Mouse (Mus musculus): ENCODE measurements around the gene Etl4. TPM values are rescaled to one million over a fixed set of nuclear protein-coding genes. Genes with fewer than 3 reads are reported as not detected.

The Etl4 gene
- polyA plus RNA-seq, 1 experiment from 2014 or later, result 76.7 TPM

GRCm38 (mm10) chr2:20516270-20516865 is 606.8 kb downstream of the Etl4 start:
- 93% methylated on average over 8 of the region's 8 CpGs for WGBS
- no peak overlapping the region for H3K27ac ChIP-seq (ENCODE audit: low read length)
- no peak overlapping the region for H3K4me3 ChIP-seq (ENCODE audit: low read depth, low read length)
- no peak overlapping the region for H3K4me2 ChIP-seq (replicated peaks; ENCODE audit: low read depth, low read length)
- no peaks in the 10 kb centered on the region for H3K9me3 ChIP-seq (ENCODE audit: control insufficient read depth, low read depth, low read length)
- ATAC-seq (ENCODE audit: insufficient number of reproducible peaks, insufficient read depth, low FRiP score, low read depth), result no peak
- H3K9ac ChIP-seq (replicated peaks; ENCODE audit: low read depth, low read length), result no peak overlapping the region
- peaks cover 8% of the 10 kb centered on the region; the same call in 1 of the 2 replicates for H3K4me1 ChIP-seq (ENCODE audit: control insufficient read depth, insufficient read depth, low read length)
- H3K27me3 ChIP-seq (ENCODE audit: control insufficient read depth, insufficient read depth, low read length), result no peaks in the 10 kb centered on the region
- H3K36me3 ChIP-seq (ENCODE audit: control insufficient read depth, insufficient read depth, low read length), result no peaks in the 10 kb centered on the region

- Histone ChIP-seq H3K27ac (ENCODE audit: low read length) (no peak overlapping the region), H3K4me1 (ENCODE audit: control insufficient read depth, insufficient read depth, low read length) (peaks cover 14% of the 10 kb centered on the region), H3K9me3 (ENCODE audit: control insufficient read depth, low read depth, low read length) (no peaks in the 10 kb centered on the region), H3K36me3 (ENCODE audit: control insufficient read depth, insufficient read depth, low read length) (no peaks in the 10 kb centered on the region), H3K4me2 (replicated peaks; ENCODE audit: low read depth, low read length) (no peak overlapping the region), H3K4me3 (ENCODE audit: low read depth, low read length) (no peak overlapping the region), H3K27me3 (ENCODE audit: control insufficient read depth, insufficient read depth, low read length) (no peaks in the 10 kb centered on the region), H3K9ac (replicated peaks; ENCODE audit: low read depth, low read length) (no peak overlapping the region)
- 76% methylated on average over 2 of the region's 2 CpGs for WGBS
- no peak for ATAC-seq (ENCODE audit: insufficient number of reproducible peaks, insufficient read depth, low FRiP score, low read depth)
Observed at GRCm38 (mm10) chr2:20517853-20518252, 608.3 kb downstream of the Etl4 start.

GRCm38 (mm10) chr2:20518506-20518905 is 608.9 kb downstream of the Etl4 start:
- peaks cover 14% of the 10 kb centered on the region for H3K4me1 ChIP-seq (ENCODE audit: control insufficient read depth, insufficient read depth, low read length)
- H3K4me2 ChIP-seq (replicated peaks; ENCODE audit: low read depth, low read length), result no peak overlapping the region
- ATAC-seq (ENCODE audit: insufficient number of reproducible peaks, insufficient read depth, low FRiP score, low read depth), result no peak
- WGBS, result 37% methylated on average over 2 of the region's 2 CpGs
- no peaks in the 10 kb centered on the region for H3K27me3 ChIP-seq (ENCODE audit: control insufficient read depth, insufficient read depth, low read length)
- no peak overlapping the region for H3K4me3 ChIP-seq (ENCODE audit: low read depth, low read length)
- H3K9me3 ChIP-seq (ENCODE audit: control insufficient read depth, low read depth, low read length), result no peaks in the 10 kb centered on the region
- no peaks in the 10 kb centered on the region for H3K36me3 ChIP-seq (ENCODE audit: control insufficient read depth, insufficient read depth, low read length)
- H3K27ac ChIP-seq (ENCODE audit: low read length), result peak overlapping the region; percentile 52; the same call in 1 of the 2 replicates
- no peak overlapping the region for H3K9ac ChIP-seq (replicated peaks; ENCODE audit: low read depth, low read length)

- H3K4me3 ChIP-seq (ENCODE audit: low read depth, low read length), result peak overlapping the region; percentile 52
- H3K4me1 ChIP-seq (ENCODE audit: control insufficient read depth, insufficient read depth, low read length), result peaks cover 14% of the 10 kb centered on the region
- peak overlapping the region; percentile 91 for H3K27ac ChIP-seq (ENCODE audit: low read length)
- ATAC-seq (ENCODE audit: insufficient number of reproducible peaks, insufficient read depth, low FRiP score, low read depth), result peak; percentile 90
- WGBS, result under 1% methylated on average over 39 of the region's 39 CpGs
- no peaks in the 10 kb centered on the region for H3K27me3 ChIP-seq (ENCODE audit: control insufficient read depth, insufficient read depth, low read length)
- peak overlapping the region; percentile 63 for H3K9ac ChIP-seq (replicated peaks; ENCODE audit: low read depth, low read length)
- no peaks in the 10 kb centered on the region for H3K36me3 ChIP-seq (ENCODE audit: control insufficient read depth, insufficient read depth, low read length)
- H3K4me2 ChIP-seq (replicated peaks; ENCODE audit: low read depth, low read length), result peak overlapping the region; percentile 45
- H3K9me3 ChIP-seq (ENCODE audit: control insufficient read depth, low read depth, low read length), result no peaks in the 10 kb centered on the region
Observed at GRCm38 (mm10) chr2:20519447-20520098, 610.0 kb downstream of the Etl4 start.

- H3K4me3 ChIP-seq (ENCODE audit: low read depth, low read length), result peak overlapping the region; percentile 52
- no peaks in the 10 kb centered on the region for H3K36me3 ChIP-seq (ENCODE audit: control insufficient read depth, insufficient read depth, low read length)
- H3K27ac ChIP-seq (ENCODE audit: low read length), result peak overlapping the region; percentile 91
- H3K4me1 ChIP-seq (ENCODE audit: control insufficient read depth, insufficient read depth, low read length), result peaks cover 14% of the 10 kb centered on the region
- H3K4me2 ChIP-seq (replicated peaks; ENCODE audit: low read depth, low read length), result peak overlapping the region; percentile 45
- H3K9ac ChIP-seq (replicated peaks; ENCODE audit: low read depth, low read length), result peak overlapping the region; percentile 63; the same call in 1 of the 2 replicates
- no peak for ATAC-seq (ENCODE audit: insufficient number of reproducible peaks, insufficient read depth, low FRiP score, low read depth)
- WGBS, result under 1% methylated on average over 12 of the region's 12 CpGs
- H3K9me3 ChIP-seq (ENCODE audit: control insufficient read depth, low read depth, low read length), result no peaks in the 10 kb centered on the region
- H3K27me3 ChIP-seq (ENCODE audit: control insufficient read depth, insufficient read depth, low read length), result no peaks in the 10 kb centered on the region
Observed at GRCm38 (mm10) chr2:20520099-20520475, 610.5 kb downstream of the Etl4 start.

- 20% methylated on average over 23 of the region's 23 CpGs for WGBS
- H3K9ac ChIP-seq (replicated peaks; ENCODE audit: low read depth, low read length), result peak overlapping the region; percentile 63
- peak; percentile 70; the same call in 1 of the 2 replicates for ATAC-seq (ENCODE audit: insufficient number of reproducible peaks, insufficient read depth, low FRiP score, low read depth)
Observed at GRCm38 (mm10) chr2:20520636-20521595, 611.3 kb downstream of the Etl4 start.

GRCm38 (mm10) chr2:20521686-20522285 is 612.2 kb downstream of the Etl4 start:
- Histone ChIP-seq H3K9me3 (ENCODE audit: control insufficient read depth, low read depth, low read length) (no peaks in the 10 kb centered on the region), H3K4me3 (ENCODE audit: low read depth, low read length) (peak overlapping the region; percentile 52; the same call in 1 of the 2 replicates), H3K4me2 (replicated peaks; ENCODE audit: low read depth, low read length) (peak overlapping the region; percentile 45), H3K36me3 (ENCODE audit: control insufficient read depth, insufficient read depth, low read length) (no peaks in the 10 kb centered on the region), H3K9ac (replicated peaks; ENCODE audit: low read depth, low read length) (no peak overlapping the region), H3K4me1 (ENCODE audit: control insufficient read depth, insufficient read depth, low read length) (peaks cover 18% of the 10 kb centered on the region), H3K27ac (ENCODE audit: low read length) (no peak overlapping the region), H3K27me3 (ENCODE audit: control insufficient read depth, insufficient read depth, low read length) (no peaks in the 10 kb centered on the region)
- 46% methylated on average over 11 of the region's 11 CpGs for whole genome bisulfite sequencing
- no peak for ATAC-seq (ENCODE audit: insufficient number of reproducible peaks, insufficient read depth, low FRiP score, low read depth)

More at GRCm38 (mm10) chr2:20520636-20521595, 611.3 kb downstream of the Etl4 start:
- Histone ChIP-seq H3K9me3 (ENCODE audit: control insufficient read depth, low read depth, low read length) (no peaks in the 10 kb centered on the region), H3K4me1 (ENCODE audit: control insufficient read depth, insufficient read depth, low read length) (peaks cover 14% of the 10 kb centered on the region), H3K4me2 (replicated peaks; ENCODE audit: low read depth, low read length) (peak overlapping the region; percentile 45), H3K36me3 (ENCODE audit: control insufficient read depth, insufficient read depth, low read length) (no peaks in the 10 kb centered on the region), H3K27me3 (ENCODE audit: control insufficient read depth, insufficient read depth, low read length) (no peaks in the 10 kb centered on the region), H3K4me3 (ENCODE audit: low read depth, low read length) (peak overlapping the region; percentile 52), H3K27ac (ENCODE audit: low read length) (peak overlapping the region; percentile 91; the same call in 1 of the 2 replicates)

- WGBS, result 86% methylated on average over 3 of the region's 3 CpGs
- peaks cover 13% of the 10 kb centered on the region; the same call in 1 of the 2 replicates for H3K4me1 ChIP-seq (ENCODE audit: control insufficient read depth, insufficient read depth, low read length)
Observed at GRCm38 (mm10) chr2:20523636-20524035, 614.1 kb downstream of the Etl4 start.

More at GRCm38 (mm10) chr2:20523636-20524035, 614.1 kb downstream of the Etl4 start:
- no peak overlapping the region for H3K9ac ChIP-seq (replicated peaks; ENCODE audit: low read depth, low read length)
- H3K27me3 ChIP-seq (ENCODE audit: control insufficient read depth, insufficient read depth, low read length), result no peaks in the 10 kb centered on the region
- no peak overlapping the region for H3K4me2 ChIP-seq (replicated peaks; ENCODE audit: low read depth, low read length)
- H3K4me3 ChIP-seq (ENCODE audit: low read depth, low read length), result no peak overlapping the region
- no peak overlapping the region for H3K27ac ChIP-seq (ENCODE audit: low read length)
- ATAC-seq (ENCODE audit: insufficient number of reproducible peaks, insufficient read depth, low FRiP score, low read depth), result no peak
- no peaks in the 10 kb centered on the region for H3K9me3 ChIP-seq (ENCODE audit: control insufficient read depth, low read depth, low read length)
- no peaks in the 10 kb centered on the region for H3K36me3 ChIP-seq (ENCODE audit: control insufficient read depth, insufficient read depth, low read length)

All from stomach, embryonic 14.5 days (tissue).